10 mouse cellular contexts compared by ENCODE assay signal in genomic region chr17:7420191-7420973, GRCm38 (mm10). TPM values are rescaled to one million over a fixed set of nuclear protein-coding genes. Genes with fewer than 3 reads are reported as not detected.
DNase-seq lines count a peak whose midpoint lies in the region; ATAC-seq and TF ChIP-seq lines count a peak whose summit lies in the region.
"Not testable (repeated sequence)": the region's sequence is repeated elsewhere in the genome, so short reads cannot be mapped to it uniquely, and the experiment has no call there.
"Had no signal": no experiment of that assay in that cellular context is flagged by ENCODE, and none has a peak within 500 bp of the region (broad histone marks: within the 10 kb centered on the region; RNA-seq: fewer than 3 reads in every experiment).

No protein-coding gene starts in this region.

- not testable (repeated sequence) for H3K36me3 ChIP-seq in forebrain, embryonic 15.5 days; kidney, embryonic 14.5 days (ENCODE audit: control insufficient read depth, insufficient read depth, low read length); limb, embryonic 14.5 days (ENCODE audit: control insufficient read depth, insufficient read depth, low read length)

- peak; percentile 94 for ATAC-seq in forebrain, embryonic 15.5 days (replicated peaks)
- ATAC-seq in hematopoietic stem cell, adult 5-6 weeks (replicated peaks in 1 of 2; ENCODE audit: insufficient read depth in 1 of 2, low FRiP score in 2 of 2, low TSS enrichment in 1 of 2, low read depth in 1 of 2, poor library complexity in 2 of 2, severe bottlenecking in 2 of 2), result peak; percentile 85 to 86
- peak; percentile 90 for ATAC-seq in kidney, embryonic 14.5 days (ENCODE audit: low FRiP score, low TSS enrichment)
- ATAC-seq in limb, embryonic 14.5 days (ENCODE audit: low FRiP score, low read depth), result peak; percentile 74
- peak; percentile 91 for ATAC-seq in megakaryocyte-erythroid progenitor cell, adult 5-6 weeks (replicated peaks; ENCODE audit: low FRiP score, low TSS enrichment, poor library complexity, severe bottlenecking)
- ATAC-seq in neutrophil, adult 5-6 weeks (ENCODE audit: extremely low read depth, insufficient number of reproducible peaks, low FRiP score, poor library complexity, severe bottlenecking), result peak; percentile 57

- H3K4me1 ChIP-seq in forebrain, embryonic 15.5 days; kidney, embryonic 14.5 days (ENCODE audit: control insufficient read depth, insufficient read depth, low read length); limb, embryonic 14.5 days (ENCODE audit: control insufficient read depth, insufficient read depth, low read length): not testable (repeated sequence)

- not testable (repeated sequence) for H3K9ac ChIP-seq in forebrain, embryonic 15.5 days (replicated peaks); kidney, embryonic 14.5 days (ENCODE audit: low read depth, low read length); limb, embryonic 14.5 days (ENCODE audit: low read depth, low read length, severe bottlenecking)

- DNase-seq in cerebellum, postnatal 25 days, result peak; percentile 8 to 16
- DNase-seq in limb, embryonic 14.5 days (ENCODE audit: low spot score), result not testable (repeated sequence)

- H3K9me3 ChIP-seq in forebrain, embryonic 15.5 days; kidney, embryonic 14.5 days (ENCODE audit: control insufficient read depth, low read length); limb, embryonic 14.5 days (ENCODE audit: control insufficient read depth, low read length): not testable (repeated sequence)

- 6% methylated on average over 2 of the region's 3 CpGs for WGBS in forebrain, embryonic 15.5 days
- 27% methylated on average over 3 of the region's 3 CpGs for WGBS in kidney, embryonic 14.5 days
- 0% methylated on average over 2 of the region's 3 CpGs for WGBS in limb, embryonic 14.5 days

- H3K27ac ChIP-seq in forebrain, embryonic 15.5 days (replicated peaks); kidney, embryonic 14.5 days (ENCODE audit: low read depth, low read length); limb, embryonic 14.5 days (replicated peaks; ENCODE audit: low read depth, low read length): not testable (repeated sequence)

- H3K4me2 ChIP-seq in forebrain, embryonic 15.5 days (replicated peaks); kidney, embryonic 14.5 days (replicated peaks; ENCODE audit: low read depth, low read length); limb, embryonic 14.5 days (replicated peaks; ENCODE audit: low read depth, low read length, severe bottlenecking): not testable (repeated sequence)

- TF ChIP-seq POLR2A in limb, embryonic 14.5 days (IDR thresholded peaks at IDR 0.05; ENCODE audit: borderline replicate concordance, extremely low read depth, insufficient read depth, insufficient read length), result not testable (repeated sequence)

- H3K27me3 ChIP-seq in forebrain, embryonic 15.5 days; kidney, embryonic 14.5 days (ENCODE audit: control insufficient read depth, insufficient read depth, low read length); limb, embryonic 14.5 days (ENCODE audit: control insufficient read depth, insufficient read depth, low read length): not testable (repeated sequence)

- not testable (repeated sequence) for H3K4me3 ChIP-seq in forebrain, embryonic 15.5 days; kidney, embryonic 14.5 days (ENCODE audit: low read length); limb, embryonic 14.5 days (replicated peaks; ENCODE audit: low read length)

RNA-seq across cellular contexts. Expression of gene Unc93a2, which starts 35.1 kb away (rescaled TPM):
- not detected in 2 replicates for polyA plus RNA-seq in forebrain, embryonic 15.5 days (2015; fragmentation: Nextera tagmentation; extraction: Ambion mirVana)
- total RNA-seq in hematopoietic stem cell, adult 5-6 weeks (2017), result 0.06 TPM in 1 of 2 replicates, not detected in the other
- not detected in 2 replicates for polyA plus RNA-seq in kidney, embryonic 14.5 days (2014; fragmentation: Nextera tagmentation; extraction: Ambion mirVana)
- 0.03 and 0.06 TPM in 2 replicates for polyA plus RNA-seq in limb, embryonic 14.5 days (2012; rRNA removed)
- not detected in 2 replicates for polyA plus RNA-seq in limb, embryonic 14.5 days (2014; fragmentation: Nextera tagmentation; extraction: Ambion mirVana)
- not detected in 2 replicates for total RNA-seq in megakaryocyte-erythroid progenitor cell, adult 5-6 weeks (2014; fragmentation: Nextera tagmentation)
- total RNA-seq in megakaryocyte-erythroid progenitor cell, adult 5-6 weeks (2017), result not detected in 2 replicates
- 0.37 TPM in 1 of 2 replicates, not detected in the other for total RNA-seq in neutrophil, adult 5-6 weeks (2017)
- total RNA-seq: heart, postnatal 36 days had no signal

RNA-seq across cellular contexts. Expression of gene Gm49630, which starts 48.6 kb away (rescaled TPM):
- not detected in 2 replicates for polyA plus RNA-seq in forebrain, embryonic 15.5 days (2015; fragmentation: Nextera tagmentation; extraction: Ambion mirVana)
- total RNA-seq in hematopoietic stem cell, adult 5-6 weeks (2017), result not detected in 2 replicates
- polyA plus RNA-seq in kidney, embryonic 14.5 days (2014; fragmentation: Nextera tagmentation; extraction: Ambion mirVana), result not detected in 2 replicates
- not detected in 2 replicates for polyA plus RNA-seq in limb, embryonic 14.5 days (2012; rRNA removed)
- not detected in 2 replicates for polyA plus RNA-seq in limb, embryonic 14.5 days (2014; fragmentation: Nextera tagmentation; extraction: Ambion mirVana)
- not detected in 2 replicates for total RNA-seq in megakaryocyte-erythroid progenitor cell, adult 5-6 weeks (2014; fragmentation: Nextera tagmentation)
- total RNA-seq in megakaryocyte-erythroid progenitor cell, adult 5-6 weeks (2017), result not detected in 2 replicates
- not detected in 2 replicates for total RNA-seq in neutrophil, adult 5-6 weeks (2017)
- total RNA-seq: adrenal gland, adult 8-10 months; heart, postnatal 36 days; layer of hippocampus, postnatal 10 days had no signal
